Mouse (Mus musculus) heart, embryonic 16.5 days (tissue): Measurements from ENCODE around the gene Plekha6. TPM values are rescaled to one million over a fixed set of nuclear protein-coding genes. Genes with fewer than 3 reads are reported as not detected.

Experiments
- ATAC-seq: fragments of 200-750 bp; cut with Nextera tagmentation; replicated peaks from 2 replicates; pipeline ENCODE4 v1.8.0; 2017; ENCODE audit warnings: moderate number of reproducible peaks; ENCODE audit not compliant: insufficient read depth, low FRiP score; ENCODE audit errors: extremely low read depth
- H3K27ac ChIP-seq: fragments of 300-500 bp; sonication (generic); 2 replicates; pipeline ENCODE4 v1.5.1; 2014; ENCODE audit warnings: mild to moderate bottlenecking, low read length, control low read depth, moderate library complexity
- H3K27me3 ChIP-seq: fragments of 300-500 bp; sonication (generic); 2 replicates; pipeline ENCODE4 v1.6.1; 2014; ENCODE audit warnings: low read length, mixed read lengths; ENCODE audit not compliant: control insufficient read depth, insufficient read depth
- H3K36me3 ChIP-seq: fragments of 300-500 bp; sonication (generic); 2 replicates; pipeline ENCODE4 v1.6.1; 2014; ENCODE audit not compliant: control insufficient read depth, insufficient read depth
- H3K4me1 ChIP-seq: fragments of 300-500 bp; sonication (generic); 2 replicates; pipeline ENCODE4 v1.6.1; 2014; ENCODE audit warnings: low read length, mixed read lengths; ENCODE audit not compliant: control insufficient read depth, insufficient read depth
- H3K4me2 ChIP-seq: fragments of 300-500 bp; sonication (generic); 2 replicates; pipeline ENCODE4 v1.6.1; 2014; ENCODE audit warnings: low read depth, mild to moderate bottlenecking, control low read depth, low read length
- H3K4me3 ChIP-seq: fragments of 300-500 bp; sonication (generic); 2 replicates; pipeline ENCODE4 v1.5.1; 2014; ENCODE audit warnings: mild to moderate bottlenecking, control low read depth, low read length
- H3K9ac ChIP-seq: fragments of 300-500 bp; sonication (generic); 2 replicates; pipeline ENCODE4 v1.6.1; 2014; ENCODE audit warnings: low read length, control low read depth
- H3K9me3 ChIP-seq: fragments of 300-500 bp; sonication (generic); replicated peaks from 2 replicates; pipeline ENCODE4 v1.6.1; 2016; ENCODE audit warnings: low read length; ENCODE audit not compliant: control insufficient read depth
- WGBS: fragments of 180-500 bp; shearing (Covaris S2); extraction: QIAGEN DNeasy Blood & Tissue Kit; methylation state at CpG from one replicate; pipeline ENCODE4 v1.1.7; 2014; 5-methylcytosine and 5-hydroxymethylcytosine counted together
- polyA plus RNA-seq: library from polyadenylated mRNA; unstranded; fragments of >200 nt; fragmentation: Nextera tagmentation; extraction: Ambion mirVana; gene quantifications from 2 replicates; pipeline ENCODE4 v1.2.1, GENCODE M21; 2015

Gene Plekha6
- polyA plus RNA-seq, 1 experiment from 2014 or later: 12.3 TPM

DNA sequence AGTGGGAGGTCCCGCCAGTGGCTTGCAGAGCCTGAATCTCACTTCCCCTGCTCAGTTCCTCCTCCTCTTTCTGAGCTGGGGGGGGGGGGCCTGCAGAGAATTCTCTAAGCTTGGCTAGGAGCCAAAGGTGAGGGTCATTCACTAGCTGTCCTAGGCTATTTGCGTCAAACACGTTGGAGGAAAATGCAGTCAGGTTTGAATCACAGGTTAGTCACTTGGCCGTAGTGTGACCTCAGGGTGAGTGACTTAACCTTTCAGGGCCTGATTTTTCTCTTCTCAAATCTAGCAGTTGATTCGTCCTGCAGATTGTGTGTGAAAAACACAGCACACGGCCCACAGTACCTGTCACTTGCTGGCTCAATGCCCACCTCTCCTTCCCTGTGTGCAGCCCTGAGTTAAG is 106.3 kb downstream of the Plekha6 start:
- Histone ChIP-seq H3K4me2 (no peak overlapping the region), H3K9me3 (no peaks in the 10 kb centered on the region), H3K36me3 (peaks cover 12% of the 10 kb centered on the region), H3K4me1 (peaks cover 17% of the 10 kb centered on the region), H3K9ac (no peak overlapping the region), H3K27ac (no peak overlapping the region), H3K4me3 (no peak overlapping the region), H3K27me3 (no peaks in the 10 kb centered on the region)
- no peak for ATAC-seq
- WGBS: 34% methylated on average over 6 of the region's 6 CpGs

GRCm38 (mm10) chr1:133274163-133274562 is 110.2 kb downstream of the Plekha6 start:
- H3K9ac ChIP-seq: no peak overlapping the region
- no peak overlapping the region for H3K4me2 ChIP-seq
- H3K4me3 ChIP-seq: no peak overlapping the region
- no peak for ATAC-seq
- peaks cover 14% of the 10 kb centered on the region for H3K36me3 ChIP-seq
- H3K27ac ChIP-seq: no peak overlapping the region
- H3K27me3 ChIP-seq: no peaks in the 10 kb centered on the region
- 95% methylated on average over 19 of the region's 19 CpGs for WGBS
- H3K9me3 ChIP-seq: no peaks in the 10 kb centered on the region
- H3K4me1 ChIP-seq: peaks cover 7% of the 10 kb centered on the region; the same call in 1 of the 2 replicates

DNA sequence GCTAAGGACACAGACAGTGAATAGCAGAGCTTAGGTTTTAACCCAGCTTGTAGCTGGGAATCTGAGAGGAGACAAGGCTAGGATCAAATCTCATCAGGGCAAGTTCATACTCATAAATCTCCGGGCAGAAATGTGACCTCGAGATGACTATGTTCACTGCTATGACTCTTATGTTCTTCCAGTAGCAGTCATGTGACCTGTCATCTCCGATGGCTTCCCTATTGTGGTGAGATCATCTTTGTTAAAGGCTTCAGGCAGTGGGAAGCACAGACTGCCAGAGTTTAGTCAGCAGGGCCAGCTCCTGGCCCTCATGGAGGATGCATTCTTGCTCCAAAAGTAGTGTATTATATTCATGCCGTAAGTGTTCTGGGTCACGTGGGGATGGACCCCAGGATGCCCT is 113.0 kb downstream of the Plekha6 start:
- no peak overlapping the region for H3K9ac ChIP-seq
- no peak for ATAC-seq
- no peaks in the 10 kb centered on the region for H3K27me3 ChIP-seq
- WGBS: 46% methylated on average over 5 of the region's 5 CpGs
- no peak overlapping the region for H3K4me3 ChIP-seq
- H3K27ac ChIP-seq: no peak overlapping the region
- peaks cover 11% of the 10 kb centered on the region for H3K36me3 ChIP-seq
- no peaks in the 10 kb centered on the region for H3K9me3 ChIP-seq
- H3K4me1 ChIP-seq: peaks cover 8% of the 10 kb centered on the region; the same call in 1 of the 2 replicates
- no peak overlapping the region for H3K4me2 ChIP-seq

DNA sequence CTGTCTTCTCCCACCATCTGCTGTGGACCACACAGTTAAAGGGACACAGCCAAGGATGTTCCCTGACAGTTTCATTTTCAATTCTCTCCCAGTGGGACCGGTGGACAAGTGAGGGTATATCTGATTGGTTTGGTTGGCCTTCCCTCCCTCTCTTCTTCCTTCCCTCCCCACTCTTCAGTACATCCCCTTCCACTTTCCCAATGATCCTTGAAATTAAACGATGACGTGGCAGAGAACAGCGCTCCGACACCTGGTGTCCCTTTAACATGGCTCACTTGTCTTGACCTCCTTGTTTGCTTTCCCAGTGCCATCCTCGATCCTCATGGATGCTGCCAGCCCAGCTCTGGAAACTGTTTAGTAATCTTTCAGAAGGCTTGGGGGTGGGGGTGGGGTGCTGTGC is 114.5 kb downstream of the Plekha6 start:
- no peaks in the 10 kb centered on the region for H3K9me3 ChIP-seq
- peaks cover 16% of the 10 kb centered on the region; the same call in 1 of the 2 replicates for H3K4me1 ChIP-seq
- 84% methylated on average over 6 of the region's 6 CpGs for WGBS
- no peaks in the 10 kb centered on the region for H3K27me3 ChIP-seq
- H3K36me3 ChIP-seq: peaks cover 11% of the 10 kb centered on the region
- no peak overlapping the region for H3K4me2 ChIP-seq
- no peak for ATAC-seq
- H3K27ac ChIP-seq: no peak overlapping the region
- H3K9ac ChIP-seq: no peak overlapping the region
- H3K4me3 ChIP-seq: no peak overlapping the region

DNA sequence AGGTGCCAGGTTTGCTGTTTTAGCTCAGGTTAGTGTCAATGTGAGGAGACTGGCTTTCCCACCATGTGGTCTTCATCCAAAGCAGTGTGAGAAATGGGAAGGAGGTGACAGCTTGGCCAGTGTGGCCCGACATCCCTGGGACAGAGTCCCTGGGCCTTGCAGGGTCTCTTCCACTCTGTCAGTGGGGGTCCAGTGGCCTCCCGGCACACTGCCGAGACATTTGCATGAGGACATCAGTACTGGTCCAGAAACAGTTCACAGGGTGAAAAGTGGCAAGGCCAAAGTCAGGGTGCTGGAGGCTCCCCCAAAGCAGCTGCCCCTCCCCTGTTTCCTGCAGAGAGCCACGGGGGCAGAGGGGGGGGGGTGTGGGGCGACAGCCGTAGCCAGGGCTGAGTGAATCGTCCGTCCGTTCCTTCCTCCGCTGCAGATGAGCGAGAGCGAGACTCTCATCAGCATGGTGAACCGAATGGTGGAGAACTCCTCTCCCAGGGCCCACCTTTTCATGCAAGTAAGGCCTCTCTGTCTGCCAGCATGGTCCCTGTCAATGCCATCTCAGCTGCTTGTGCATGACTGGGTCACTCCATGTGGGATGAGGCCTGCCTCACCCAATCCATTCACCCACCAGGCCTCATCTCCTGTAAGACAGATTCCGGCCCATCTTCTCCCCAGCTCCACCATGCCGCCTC is 115.1 kb downstream of the Plekha6 start:
- Histone ChIP-seq H3K27ac (no peak overlapping the region), H3K4me3 (no peak overlapping the region), H3K9ac (no peak overlapping the region), H3K36me3 (peaks cover 7% of the 10 kb centered on the region; the same call in 1 of the 2 replicates), H3K27me3 (no peaks in the 10 kb centered on the region), H3K9me3 (no peaks in the 10 kb centered on the region), H3K4me2 (no peak overlapping the region), H3K4me1 (peaks cover 20% of the 10 kb centered on the region)
- ATAC-seq: no peak
- 66% methylated on average over 15 of the region's 15 CpGs for whole genome bisulfite sequencing

DNA sequence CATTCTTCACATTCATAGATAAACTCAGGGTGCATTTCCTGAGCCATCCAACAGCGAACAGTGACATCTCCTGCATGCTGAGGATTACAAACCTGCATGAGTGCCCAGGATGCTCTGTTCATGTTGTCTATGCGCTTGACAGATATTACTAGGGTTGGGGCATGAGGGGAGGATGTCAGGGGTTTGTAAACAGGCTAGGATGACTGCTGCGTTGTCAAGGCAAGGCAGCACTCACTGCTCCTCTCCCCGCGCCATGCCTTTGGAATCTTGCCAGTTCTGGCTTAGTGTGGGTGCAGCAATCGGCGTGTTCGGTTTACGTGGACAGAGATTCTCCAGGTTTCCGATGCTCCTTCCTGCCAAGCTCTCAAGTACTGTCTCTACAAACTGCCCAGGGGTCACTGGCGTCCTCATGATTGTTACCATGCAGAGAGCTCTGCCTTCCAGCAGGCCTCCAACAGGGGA is 115.7 kb downstream of the Plekha6 start:
- Histone ChIP-seq H3K4me3 (no peak overlapping the region), H3K4me1 (peaks cover 20% of the 10 kb centered on the region), H3K9me3 (no peaks in the 10 kb centered on the region), H3K27me3 (no peaks in the 10 kb centered on the region), H3K9ac (no peak overlapping the region), H3K4me2 (no peak overlapping the region), H3K27ac (no peak overlapping the region), H3K36me3 (peaks cover 4% of the 10 kb centered on the region; the same call in 1 of the 2 replicates)
- WGBS: 57% methylated on average over 11 of the region's 11 CpGs
- ATAC-seq: no peak

DNA sequence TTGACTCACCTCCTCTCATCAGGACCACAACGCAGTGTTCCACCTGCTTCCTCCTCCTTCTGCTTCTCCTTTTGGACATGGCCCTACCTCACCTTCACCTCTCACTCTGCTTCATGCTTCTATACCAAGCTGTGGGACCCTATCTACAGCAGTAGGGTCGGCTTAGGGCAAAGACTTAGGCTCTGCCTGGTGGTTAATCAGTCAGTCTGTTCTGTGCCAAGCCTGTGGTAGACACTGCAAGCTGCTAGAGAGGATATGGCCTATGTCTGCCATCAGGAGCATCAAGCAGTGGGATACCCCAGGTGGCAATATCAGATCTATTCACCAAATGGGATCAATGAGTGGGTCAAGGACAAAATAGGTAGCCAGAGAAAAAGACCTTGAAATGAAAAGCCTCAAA is 116.5 kb downstream of the Plekha6 start:
- H3K36me3 ChIP-seq: peaks cover 8% of the 10 kb centered on the region
- 88% methylated on average over 2 of the region's 2 CpGs for WGBS
- H3K27me3 ChIP-seq: no peaks in the 10 kb centered on the region

DNA sequence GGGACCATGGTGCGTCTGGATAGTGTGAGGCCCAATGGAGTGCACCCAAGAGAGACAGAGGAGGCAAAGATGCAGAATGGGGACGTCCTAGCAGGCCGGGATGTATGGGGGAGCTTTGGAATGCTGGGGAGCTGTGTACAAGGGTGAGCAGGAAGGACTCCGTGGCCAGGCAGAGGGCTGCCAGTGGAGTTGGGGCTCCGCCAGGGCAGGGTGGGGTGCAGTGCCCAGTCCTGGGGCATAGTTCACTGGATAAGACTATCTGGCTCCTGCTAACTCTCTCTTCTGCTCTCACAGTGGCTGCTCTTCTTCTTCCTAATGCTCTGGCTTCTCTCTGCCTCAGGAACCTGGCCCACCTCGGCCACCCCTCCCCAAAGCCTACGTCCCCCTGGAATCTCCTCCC is 121.9 kb downstream of the Plekha6 start:
- Histone ChIP-seq H3K4me1 (peaks cover 13% of the 10 kb centered on the region), H3K4me2 (no peak overlapping the region), H3K4me3 (no peak overlapping the region), H3K9ac (no peak overlapping the region), H3K27me3 (no peaks in the 10 kb centered on the region), H3K9me3 (no peaks in the 10 kb centered on the region), H3K36me3 (peaks cover 9% of the 10 kb centered on the region), H3K27ac (no peak overlapping the region)
- ATAC-seq: no peak
- WGBS: 85% methylated on average over 7 of the region's 7 CpGs

More for the DNA sequence above, 116.5 kb downstream of the Plekha6 start:
- Histone ChIP-seq H3K27ac (no peak overlapping the region), H3K4me1 (peaks cover 20% of the 10 kb centered on the region), H3K9ac (no peak overlapping the region), H3K9me3 (no peaks in the 10 kb centered on the region), H3K4me3 (no peak overlapping the region), H3K4me2 (no peak overlapping the region)
- no peak for ATAC-seq

GRCm38 (mm10) chr1:133287051-133287450 is 123.0 kb downstream of the Plekha6 start:
- 88% methylated on average over 4 of the region's 4 CpGs for WGBS
- peaks cover 9% of the 10 kb centered on the region for H3K36me3 ChIP-seq
- H3K4me1 ChIP-seq: peaks cover 13% of the 10 kb centered on the region
- H3K9ac ChIP-seq: no peak overlapping the region
- H3K27ac ChIP-seq: no peak overlapping the region
- no peak for ATAC-seq
- H3K4me3 ChIP-seq: no peak overlapping the region
- no peaks in the 10 kb centered on the region for H3K9me3 ChIP-seq
- no peak overlapping the region for H3K4me2 ChIP-seq
- no peaks in the 10 kb centered on the region for H3K27me3 ChIP-seq
